ENCODE assay signal across 8 mouse cellular contexts in the genomic region with DNA sequence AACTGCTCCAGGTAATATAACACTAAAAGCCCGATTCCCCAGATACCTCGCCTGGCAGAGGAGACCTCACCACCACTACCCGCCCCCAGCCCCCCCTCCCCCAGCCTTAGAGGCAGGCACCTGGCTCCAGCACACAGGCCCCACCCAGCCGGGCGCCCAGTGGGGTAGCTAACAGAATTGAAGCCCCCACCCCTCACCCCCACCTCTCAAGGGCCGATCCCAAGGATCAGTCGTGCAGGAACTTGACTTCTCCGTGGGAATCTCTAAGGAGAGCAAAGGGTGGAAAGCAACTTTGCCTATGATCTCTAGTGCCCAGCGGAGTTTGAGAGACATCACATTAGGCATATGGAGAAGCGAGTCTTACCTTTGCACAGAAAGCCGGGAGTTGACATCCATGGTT. TPM values are rescaled to one million over a fixed set of nuclear protein-coding genes. Genes with fewer than 3 reads are reported as not detected.
DNase-seq lines count a peak whose midpoint lies in the region; ATAC-seq and TF ChIP-seq lines count a peak whose summit lies in the region.

No protein-coding gene starts in this region.

- peak overlapping the region; percentile 78 for H3K4me3 ChIP-seq in layer of hippocampus, adult 2 months
- H3K4me3 ChIP-seq in forebrain, embryonic 11.5 days (ENCODE audit: low read depth, low read length) = peak overlapping the region; percentile 34
- peak overlapping the region; percentile 36 for H3K4me3 ChIP-seq in intestine, embryonic 15.5 days (replicated peaks)
- H3K4me3 ChIP-seq in midbrain, postnatal 0 days (ENCODE audit: low read depth, low read length) = peak overlapping the region; percentile 50

- no peak for DNase-seq in layer of hippocampus, adult 2 months (ENCODE audit: low spot score in 2 of 2)
- DNase-seq in layer of hippocampus, postnatal 36 days = no peak
- no peak for DNase-seq in forebrain, embryonic 11.5 days (ENCODE audit: low spot score)
- DNase-seq in midbrain, postnatal 0 days (ENCODE audit: low spot score) = no peak
- DNase-seq in urinary bladder, postnatal 36 days (ENCODE audit: low spot score in 2 of 2) = no peak
- no peak for DNase-seq in layer of hippocampus, postnatal 14 days (ENCODE audit: low spot score in 2 of 2)
- DNase-seq in spleen, adult 18-20 months = no peak

- no peaks in the 10 kb centered on the region for H3K9me3 ChIP-seq in forebrain, embryonic 11.5 days (ENCODE audit: control insufficient read depth, low read length)
- no peaks in the 10 kb centered on the region for H3K9me3 ChIP-seq in intestine, embryonic 15.5 days
- H3K9me3 ChIP-seq in midbrain, postnatal 0 days (ENCODE audit: low read length) = no peaks in the 10 kb centered on the region

- TF ChIP-seq CTCF in layer of hippocampus, adult 2 months (conservative IDR thresholded peaks at IDR 0.05) = no peak
- no peak for TF ChIP-seq CTCF in midbrain, postnatal 0 days (IDR thresholded peaks at IDR 0.05)

- no peaks in the 10 kb centered on the region for H3K27me3 ChIP-seq in forebrain, embryonic 11.5 days (ENCODE audit: control insufficient read depth, insufficient read depth, low read length)
- H3K27me3 ChIP-seq in intestine, embryonic 15.5 days (replicated peaks) = 0 out of 2 replicates have a peak, but pooled peaks cover 10% of the 10 kb centered on the region
- no peaks in the 10 kb centered on the region for H3K27me3 ChIP-seq in midbrain, postnatal 0 days (ENCODE audit: insufficient read depth, low read length)

- peak overlapping the region; percentile 92 for H3K27ac ChIP-seq in layer of hippocampus, adult 2 months
- H3K27ac ChIP-seq in forebrain, embryonic 11.5 days (ENCODE audit: low read depth, low read length) = no peak overlapping the region
- no peak overlapping the region for H3K27ac ChIP-seq in intestine, embryonic 15.5 days
- no peak overlapping the region for H3K27ac ChIP-seq in midbrain, postnatal 0 days (ENCODE audit: low read depth, low read length)

- H3K4me2 ChIP-seq in forebrain, embryonic 11.5 days (ENCODE audit: low read depth, low read length, severe bottlenecking) = peak overlapping the region; percentile 82
- H3K4me2 ChIP-seq in intestine, embryonic 15.5 days (replicated peaks) = peak overlapping the region; percentile 72
- peak overlapping the region; percentile 67 for H3K4me2 ChIP-seq in midbrain, postnatal 0 days (ENCODE audit: low read depth, low read length, poor library complexity, severe bottlenecking)

- no peaks in the 10 kb centered on the region for H3K4me1 ChIP-seq in forebrain, embryonic 11.5 days (replicated peaks; ENCODE audit: control insufficient read depth, insufficient read depth, low read length)
- H3K4me1 ChIP-seq in intestine, embryonic 15.5 days (replicated peaks) = no peaks in the 10 kb centered on the region
- no peaks in the 10 kb centered on the region for H3K4me1 ChIP-seq in midbrain, postnatal 0 days (ENCODE audit: insufficient read depth, low read length)

- peak overlapping the region; percentile 39 for H3K9ac ChIP-seq in forebrain, embryonic 11.5 days (ENCODE audit: low read length)
- H3K9ac ChIP-seq in intestine, embryonic 15.5 days = no peak overlapping the region
- H3K9ac ChIP-seq in midbrain, postnatal 0 days (replicated peaks; ENCODE audit: low read length, poor library complexity, severe bottlenecking) = peak overlapping the region; percentile 54

- peak; percentile 36; the same call in 1 of the 2 replicates for ATAC-seq in forebrain, embryonic 11.5 days (replicated peaks; ENCODE audit: low FRiP score)
- ATAC-seq in intestine, embryonic 15.5 days = peak; percentile 41
- peak; percentile 63 for ATAC-seq in midbrain, postnatal 0 days (ENCODE audit: low FRiP score)

- WGBS in forebrain, embryonic 11.5 days = 4% methylated on average over 11 of the region's 11 CpGs
- 5% methylated on average over 10 of the region's 11 CpGs for WGBS in intestine, embryonic 15.5 days
- WGBS in midbrain, postnatal 0 days = 4% methylated on average over 11 of the region's 11 CpGs

- no peaks in the 10 kb centered on the region for H3K36me3 ChIP-seq in forebrain, embryonic 11.5 days (ENCODE audit: control insufficient read depth, insufficient read depth, low read length)
- H3K36me3 ChIP-seq in intestine, embryonic 15.5 days = no peaks in the 10 kb centered on the region
- H3K36me3 ChIP-seq in midbrain, postnatal 0 days (ENCODE audit: insufficient read depth, low read length) = no peaks in the 10 kb centered on the region

RNA-seq across cellular contexts. Expression of a gene that starts 0.4 kb away (rescaled TPM):
- 100 to 1,000 TPM; 220 to 234 TPM for total RNA-seq in layer of hippocampus, adult 2 months (2021)
- total RNA-seq in layer of hippocampus, postnatal 36 days (2021) = 100 to 1,000 TPM; 208 to 246 TPM
- polyA plus RNA-seq in forebrain, embryonic 11.5 days (2014; fragmentation: Nextera tagmentation; extraction: Ambion mirVana) = 0.75 and 1.1 TPM in 2 replicates
- 1.4 and 1.8 TPM in 2 replicates for polyA plus RNA-seq in intestine, embryonic 15.5 days (2015; fragmentation: Nextera tagmentation; extraction: Ambion mirVana)
- 63.2 and 68.3 TPM in 2 replicates for total RNA-seq in midbrain, postnatal 0 days (2014; rRNA removed)
- 16.7 and 17.2 TPM in 2 replicates for polyA plus RNA-seq in midbrain, postnatal 0 days (2015; fragmentation: Nextera tagmentation; extraction: Ambion mirVana)
- 100 to 1,000 TPM; 183 to 190 TPM for total RNA-seq in layer of hippocampus, postnatal 14 days (2021)
